8 mouse cellular contexts compared by ENCODE assay signal in the genomic region with DNA sequence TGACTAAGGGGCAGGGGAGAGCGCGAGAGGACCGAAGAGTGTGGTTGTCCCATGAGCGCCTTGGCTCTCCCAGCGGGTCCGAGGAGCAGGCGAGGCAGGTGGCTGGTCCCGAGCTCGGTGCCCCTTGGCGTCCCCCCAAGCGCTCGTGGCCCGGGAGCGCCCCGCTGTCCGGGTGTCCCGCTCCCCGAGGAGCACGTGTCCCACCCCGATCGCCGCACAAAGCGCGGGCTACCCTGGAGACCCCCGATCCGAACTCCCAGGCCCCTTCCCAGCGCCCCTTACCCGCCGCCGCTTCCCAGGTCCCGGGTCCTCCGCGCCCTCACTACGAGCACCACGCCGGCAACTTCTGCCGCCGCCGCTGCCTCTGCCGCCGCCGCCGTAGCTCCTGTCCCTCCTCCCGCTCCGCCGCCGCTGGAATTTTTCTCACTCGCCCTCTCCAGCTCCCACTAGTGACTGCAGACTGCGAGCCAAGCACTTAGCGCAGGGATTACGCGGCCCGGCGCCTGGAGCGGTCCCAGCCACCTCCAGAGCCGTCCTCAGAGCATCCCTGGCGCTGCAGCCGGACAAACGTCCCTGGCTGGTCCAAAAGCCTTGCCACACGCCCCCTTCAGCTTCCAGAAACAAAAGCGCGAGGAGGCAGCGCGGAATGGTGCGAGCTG. TPM values are rescaled to one million over a fixed set of nuclear protein-coding genes. Genes with fewer than 3 reads are reported as not detected.
A peak's percentile ranks its signal among the peaks of the same experiment; 100 is the strongest.
DNase-seq lines count a peak whose midpoint lies in the region; ATAC-seq and TF ChIP-seq lines count a peak whose summit lies in the region.

A gene (minus strand): TSS at position 563 of the 659 bp plus-strand sequence.

- H3K27me3 ChIP-seq in hindbrain, embryonic 14.5 days (ENCODE audit: control insufficient read depth, insufficient read depth, low read length), result peaks cover 13% of the 10 kb centered on the region

- peak within 1 kb of the TSS; percentile 73 for H3K27ac ChIP-seq in gastrocnemius, adult 2 months
- no peak within 1 kb of the TSS for H3K27ac ChIP-seq in hindbrain, embryonic 14.5 days

- peak within 1 kb of the TSS; percentile 92 for H3K4me2 ChIP-seq in hindbrain, embryonic 14.5 days (replicated peaks)

- peak; percentile 50 for DNase-seq in WW6 (ENCODE audit: low read depth, low spot score)
- peak; percentile 85 for DNase-seq in gastrocnemius, adult 2 months
- peak; percentile 75 for DNase-seq in hindbrain, embryonic 14.5 days (ENCODE audit: low spot score)
- DNase-seq in left cerebral cortex, adult 11 months (ENCODE audit: low spot score), result peak; percentile 29
- DNase-seq in lung, postnatal 25 days (ENCODE audit: low spot score), result peak; percentile 58
- DNase-seq in right cerebral cortex, adult 2 months (ENCODE audit: low spot score in 2 of 2), result peak; percentile 75 to 83
- DNase-seq in thymus, postnatal 25 days, result no peak

- intact Hi-C loops in gastrocnemius, adult 2 months (cut with DNase I), result loop anchor here (10.0 kb wide), 1 partner anchor 124 kb away; no protein-coding TSS in a partner anchor

- TF ChIP-seq CTCF in gastrocnemius, adult 2 months (IDR thresholded peaks at IDR 0.05), result peak; percentile 57

- peak within 1 kb of the TSS; percentile 60 for H3K9ac ChIP-seq in hindbrain, embryonic 14.5 days

- H3K9me3 ChIP-seq in hindbrain, embryonic 14.5 days (ENCODE audit: control insufficient read depth, low read length), result no peaks in the 10 kb centered on the region

- peak; percentile 33 for ATAC-seq in common myeloid progenitor, adult 5-6 weeks (replicated peaks; ENCODE audit: low read depth, poor library complexity, severe bottlenecking)
- ATAC-seq in hindbrain, embryonic 14.5 days (ENCODE audit: low FRiP score), result peak; percentile 91

- no peaks in the 10 kb centered on the region for H3K36me3 ChIP-seq in hindbrain, embryonic 14.5 days (replicated peaks; ENCODE audit: control insufficient read depth, insufficient read depth)

- under 1% methylated on average over 61 of the region's 65 CpGs for WGBS in hindbrain, embryonic 14.5 days

- peak within 1 kb of the TSS; percentile 79 for H3K4me3 ChIP-seq in gastrocnemius, adult 2 months
- peak within 1 kb of the TSS; percentile 61 for H3K4me3 ChIP-seq in hindbrain, embryonic 14.5 days (replicated peaks; ENCODE audit: low read length)

- H3K4me1 ChIP-seq in hindbrain, embryonic 14.5 days (replicated peaks; ENCODE audit: control insufficient read depth, insufficient read depth, low read length), result peaks cover 5% of the 10 kb centered on the region; the same call in 1 of the 2 replicates

RNA-seq across cellular contexts. Expression of the gene that starts here (rescaled TPM):
- total RNA-seq in common myeloid progenitor, adult 5-6 weeks (2017), result not detected in 2 replicates
- total RNA-seq in gastrocnemius, adult 2 months (2021), result 1 to 10 TPM; 4.1 to 4.6 TPM
- 4.1 and 5.2 TPM in 2 replicates for polyA plus RNA-seq in hindbrain, embryonic 14.5 days (2014; fragmentation: Nextera tagmentation; extraction: Ambion mirVana)

Comparison
In these comparisons a context has a peak if more than half of its experiments do, and no peak if none do; other contexts are left out.
1. Peak in ATAC-seq in common myeloid progenitor, adult 5-6 weeks; RNA of the gene not detected or under 1 TPM.